Mouse (Mus musculus): ENCODE data around the gene Plekha6. TPM values are rescaled to one million over a fixed set of nuclear protein-coding genes. Genes with fewer than 3 reads are reported as not detected.
A peak's percentile ranks its signal among the peaks of the same experiment; 100 is the strongest.

The Plekha6 gene
- total RNA-seq, 2 experiments from 2014 or later, result 57.2 to 59.3 TPM

GRCm38 (mm10) chr1:133134881-133135280 is 29.1 kb upstream of the Plekha6 start:
- DNase-seq (ENCODE audit: extremely low spot score in 1 of 2, low spot score in 2 of 2), result no peak
- intact Hi-C loops (cut with DNase I), result loop anchor here (5.0 kb wide), 1 partner anchor 93 kb away; no protein-coding TSS in a partner anchor

- DNase-seq (ENCODE audit: extremely low spot score in 1 of 2, low spot score in 2 of 2), result no peak
- intact Hi-C loops (cut with DNase I), result no loop called here
These were observed 28.2 kb upstream of the Plekha6 start for GRCm38 (mm10) chr1:133135808-133136207.

GRCm38 (mm10) chr1:133138401-133138800 is 25.6 kb upstream of the Plekha6 start:
- no peak for DNase-seq (ENCODE audit: extremely low spot score in 1 of 2, low spot score in 2 of 2)
- intact Hi-C loops (cut with DNase I), result no loop called here

GRCm38 (mm10) chr1:133146014-133147009 is 17.7 kb upstream of the Plekha6 start:
- peak; percentile 53 to 55 for DNase-seq (ENCODE audit: extremely low spot score in 1 of 2, low spot score in 2 of 2)

GRCm38 (mm10) chr1:133147324-133147723 is 16.7 kb upstream of the Plekha6 start:
- no peak for DNase-seq (ENCODE audit: extremely low spot score in 1 of 2, low spot score in 2 of 2)
- intact Hi-C loops (cut with DNase I), result loop anchor here (5.0 kb wide), 1 partner anchor 465 kb away; the partner anchor contains the start of gene Snrpe

More at GRCm38 (mm10) chr1:133146014-133147009, 17.7 kb upstream of the Plekha6 start:
- intact Hi-C loops (cut with DNase I), result loop anchor here (5.0 kb wide), 1 partner anchor 466 kb away; the partner anchor contains the start of gene Snrpe

- intact Hi-C loops (cut with DNase I), result loop anchor here (5.0 kb wide), 1 partner anchor 464 kb away; the partner anchor contains the start of gene Snrpe
- DNase-seq (ENCODE audit: extremely low spot score in 1 of 2, low spot score in 2 of 2), result no peak
These were observed 15.9 kb upstream of the Plekha6 start for GRCm38 (mm10) chr1:133148122-133148521.

GRCm38 (mm10) chr1:133150556-133150955 is 13.5 kb upstream of the Plekha6 start:
- intact Hi-C loops (cut with DNase I), result no loop called here
- no peak for DNase-seq (ENCODE audit: extremely low spot score in 1 of 2, low spot score in 2 of 2)

- DNase-seq (ENCODE audit: extremely low spot score in 1 of 2, low spot score in 2 of 2), result no peak
- intact Hi-C loops (cut with DNase I), result no loop called here
These were observed 11.8 kb upstream of the Plekha6 start for GRCm38 (mm10) chr1:133152213-133152612.

GRCm38 (mm10) chr1:133155270-133155669 is 8.7 kb upstream of the Plekha6 start:
- no peak for DNase-seq (ENCODE audit: extremely low spot score in 1 of 2, low spot score in 2 of 2)
- intact Hi-C loops (cut with DNase I), result no loop called here

- intact Hi-C loops (cut with DNase I), result no loop called here
- peak; percentile 59 to 64 for DNase-seq (ENCODE audit: extremely low spot score in 1 of 2, low spot score in 2 of 2)
These were observed 4.9 kb upstream of the Plekha6 start for GRCm38 (mm10) chr1:133159128-133159564.

- intact Hi-C loops (cut with DNase I), result no loop called here
- no peak for DNase-seq (ENCODE audit: extremely low spot score in 1 of 2, low spot score in 2 of 2)
These were observed 2.5 kb upstream of the Plekha6 start for GRCm38 (mm10) chr1:133161559-133161958.

GRCm38 (mm10) chr1:133162046-133162445 is 2.0 kb upstream of the Plekha6 start:
- intact Hi-C loops (cut with DNase I), result no loop called here

GRCm38 (mm10) chr1:133162981-133163380 is 1.0 kb upstream of the Plekha6 start:
- no peak for DNase-seq (ENCODE audit: extremely low spot score in 1 of 2, low spot score in 2 of 2)
- intact Hi-C loops (cut with DNase I), result no loop called here

More at GRCm38 (mm10) chr1:133162046-133162445, 2.0 kb upstream of the Plekha6 start:
- DNase-seq (ENCODE audit: extremely low spot score in 1 of 2, low spot score in 2 of 2), result no peak

- intact Hi-C loops (cut with DNase I), result no loop called here
- DNase-seq (ENCODE audit: extremely low spot score in 1 of 2, low spot score in 2 of 2), result no peak
These were observed 591 bp downstream of the Plekha6 start for GRCm38 (mm10) chr1:133164591-133165011.

GRCm38 (mm10) chr1:133165111-133165510 is 1.1 kb downstream of the Plekha6 start:
- intact Hi-C loops (cut with DNase I), result no loop called here
- DNase-seq (ENCODE audit: extremely low spot score in 1 of 2, low spot score in 2 of 2), result no peak

GRCm38 (mm10) chr1:133168318-133169060 is 4.5 kb downstream of the Plekha6 start:
- no peak for DNase-seq (ENCODE audit: extremely low spot score in 1 of 2, low spot score in 2 of 2)
- intact Hi-C loops (cut with DNase I), result no loop called here

GRCm38 (mm10) chr1:133170196-133170595 is 6.2 kb downstream of the Plekha6 start:
- intact Hi-C loops (cut with DNase I), result loop anchor here (10.0 kb wide), 1 partner anchor 435 kb away; no protein-coding TSS in a partner anchor
- DNase-seq (ENCODE audit: extremely low spot score in 1 of 2, low spot score in 2 of 2), result no peak

- DNase-seq (ENCODE audit: extremely low spot score in 1 of 2, low spot score in 2 of 2), result no peak
- intact Hi-C loops (cut with DNase I), result loop anchor here (10.0 kb wide), 1 partner anchor 433 kb away; no protein-coding TSS in a partner anchor
These were observed 7.3 kb downstream of the Plekha6 start for GRCm38 (mm10) chr1:133171357-133171756.

GRCm38 (mm10) chr1:133175150-133175549 is 11.1 kb downstream of the Plekha6 start:
- no peak for DNase-seq (ENCODE audit: extremely low spot score in 1 of 2, low spot score in 2 of 2)
- intact Hi-C loops (cut with DNase I), result loop anchor here (10.0 kb wide), 1 partner anchor 430 kb away; no protein-coding TSS in a partner anchor

Data from left cerebral cortex, postnatal 10 days (tissue).